Mouse (Mus musculus) CH12.LX (cell line): ENCODE data around the gene Plpp3. TPM values are rescaled to one million over a fixed set of nuclear protein-coding genes. Genes with fewer than 3 reads are reported as not detected.

Experiments used
- DNase-seq: peaks from one replicate; pipeline ENCODE4 v3.0.0-alpha.2; 2013; ENCODE audit errors: extremely low read depth
- H3K27ac ChIP-seq: 2 replicates; pipeline ENCODE4 v1.5.1; 2012; ENCODE audit warnings: low read depth, mild to moderate bottlenecking, control low read depth, moderate library complexity; ENCODE audit not compliant: insufficient read depth
- H3K27me3 ChIP-seq: replicated peaks from 2 replicates; pipeline ENCODE3; 2012; ENCODE audit warnings: inconsistent platforms
- H3K36me3 ChIP-seq, 2 experiments: replicated peaks in 1 of 2; 2 replicates each; pipeline versions ENCODE3 to v1.6.1; 2012; ENCODE audit warnings: inconsistent platforms in 1 of 2, low read length in 1 of 2, mild to moderate bottlenecking in 1 of 2, mixed read lengths in 1 of 2, moderate library complexity in 1 of 2; ENCODE audit not compliant: control insufficient read depth in 1 of 2, insufficient read depth in 1 of 2
- H3K4me1 ChIP-seq, 2 experiments: 2 replicates each; pipeline ENCODE4 v1.6.1; 2012; ENCODE audit warnings: inconsistent platforms in 1 of 2, moderate library complexity in 1 of 2; ENCODE audit not compliant: insufficient read depth in 2 of 2, control insufficient read depth in 1 of 2
- H3K4me2 ChIP-seq: 2 replicates; pipeline ENCODE4 v1.6.1; 2012; ENCODE audit warnings: low read depth, mild to moderate bottlenecking, control low read depth; ENCODE audit not compliant: poor library complexity, insufficient read depth, severe bottlenecking
- H3K4me3 ChIP-seq, 3 experiments: fragments of 150-350 bp in 1 of 3; sonication (generic) in 1 of 3; replicated peaks in 1 of 3; 2 replicates each; pipeline versions ENCODE3 to v1.5.1; 2011 to 2012; ENCODE audit warnings: low read depth in 2 of 3, low read length in 2 of 3, mild to moderate bottlenecking in 2 of 3, moderate library complexity in 2 of 3, control low read depth in 1 of 3, improper control_type of control experiment in 1 of 3, inconsistent platforms in 1 of 3, mixed read lengths in 1 of 3; ENCODE audit not compliant: poor library complexity in 1 of 3
- H3K79me2 ChIP-seq: replicated peaks from 2 replicates; pipeline ENCODE4 v1.6.1; 2012; ENCODE audit warnings: mild to moderate bottlenecking, moderate library complexity; ENCODE audit not compliant: control insufficient read depth, poor library complexity, insufficient read depth, severe bottlenecking; ENCODE audit errors: extremely low read depth
- H3K9ac ChIP-seq: 2 replicates; pipeline ENCODE4 v1.6.1; 2012; ENCODE audit warnings: low read depth, mild to moderate bottlenecking, control low read depth, moderate library complexity; ENCODE audit not compliant: insufficient read depth
- H3K9me3 ChIP-seq: replicated peaks from 2 replicates; pipeline ENCODE3; 2012; ENCODE audit warnings: low read length, inconsistent platforms, mixed read lengths
- BHLHE40 ChIP-seq: IDR thresholded peaks from 2 replicates; pipeline ENCODE4 v1.6.1; 2011; ENCODE audit warnings: mild to moderate bottlenecking, low read depth, low read length, improper control_type of control experiment
- CHD1 ChIP-seq: IDR thresholded peaks from 2 replicates; pipeline ENCODE4 v1.6.1; 2012; ENCODE audit warnings: low read depth, low read length, improper control_type of control experiment, inconsistent platforms
- CTCF ChIP-seq, 2 experiments: IDR thresholded peaks in 1 of 2; conservative IDR thresholded peaks in 1 of 2; 2 replicates each; pipeline ENCODE4 v1.5.1; 2011 to 2012; ENCODE audit warnings: low read depth in 2 of 2, low read length in 2 of 2, improper control_type of control experiment in 1 of 2, inconsistent platforms in 1 of 2, mild to moderate bottlenecking in 1 of 2, moderate library complexity in 1 of 2
- E2F4 ChIP-seq: IDR thresholded peaks from 2 replicates; pipeline ENCODE4 v1.6.1; 2011; ENCODE audit warnings: low read depth, low read length, improper control_type of control experiment; ENCODE audit not compliant: insufficient replicate concordance
- ELF1 ChIP-seq: IDR thresholded peaks from 2 replicates; pipeline ENCODE4 v1.6.1; 2014; ENCODE audit warnings: low read depth, mild to moderate bottlenecking, inconsistent platforms, low read length, improper control_type of control experiment
- EP300 ChIP-seq: IDR thresholded peaks from 2 replicates; pipeline ENCODE4 v1.6.1; 2011; ENCODE audit warnings: low read length, improper control_type of control experiment
- ETS1 ChIP-seq: conservative IDR thresholded peaks from 2 replicates; pipeline ENCODE4 v1.6.1; 2012; ENCODE audit warnings: low read depth, mild to moderate bottlenecking, inconsistent platforms, low read length, improper control_type of control experiment, moderate library complexity
- HCFC1 ChIP-seq: IDR thresholded peaks from 2 replicates; pipeline ENCODE4 v1.6.1; 2012; ENCODE audit warnings: low read depth, mild to moderate bottlenecking, inconsistent platforms, low read length, improper control_type of control experiment
- MAFK ChIP-seq: IDR thresholded peaks from 2 replicates; pipeline ENCODE4 v1.6.1; 2011; ENCODE audit warnings: low read length, improper control_type of control experiment; ENCODE audit not compliant: insufficient replicate concordance
- MAX ChIP-seq: IDR thresholded peaks from 2 replicates; pipeline ENCODE4 v1.6.1; 2011; ENCODE audit warnings: low read length, improper control_type of control experiment
- MEF2A ChIP-seq: IDR thresholded peaks from 2 replicates; pipeline ENCODE4 v1.6.1; 2014; ENCODE audit warnings: low read depth, mild to moderate bottlenecking, inconsistent platforms, low read length, improper control_type of control experiment, borderline replicate concordance
- MXI1 ChIP-seq: IDR thresholded peaks from 2 replicates; pipeline ENCODE4 v1.6.1; 2011; ENCODE audit warnings: mild to moderate bottlenecking, low read depth, low read length, improper control_type of control experiment
- MYC ChIP-seq: IDR thresholded peaks from 2 replicates; pipeline ENCODE4 v1.6.1; 2011; ENCODE audit warnings: low read depth, mild to moderate bottlenecking, improper control_type of control experiment, low read length
- NRF1 ChIP-seq: IDR thresholded peaks from 2 replicates; pipeline ENCODE4 v1.6.1; 2014; ENCODE audit warnings: low read depth, mild to moderate bottlenecking, inconsistent platforms, low read length, improper control_type of control experiment, moderate library complexity
- PAX5 ChIP-seq: IDR thresholded peaks from 2 replicates; pipeline ENCODE4 v1.6.1; 2012; ENCODE audit warnings: low read length, inconsistent platforms, mixed read lengths
- POLR2A ChIP-seq: IDR thresholded peaks from 2 replicates; pipeline ENCODE4 v1.6.1; 2011; ENCODE audit warnings: low read depth, mild to moderate bottlenecking, improper control_type of control experiment, low read length
- POLR2AphosphoS2 ChIP-seq: IDR thresholded peaks from 2 replicates; pipeline ENCODE4 v1.6.1; 2011; ENCODE audit warnings: low read depth, low read length, improper control_type of control experiment
- SMC3 ChIP-seq: IDR thresholded peaks from 2 replicates; pipeline ENCODE4 v1.6.1; 2011; ENCODE audit warnings: low read depth, low read length, improper control_type of control experiment
- TBP ChIP-seq: conservative IDR thresholded peaks from 2 replicates; pipeline ENCODE4 v1.6.1; 2011; ENCODE audit warnings: low read depth, low read length, improper control_type of control experiment
- UBTF ChIP-seq: IDR thresholded peaks from 2 replicates; pipeline ENCODE4 v1.6.1; 2012; ENCODE audit warnings: low read depth, mild to moderate bottlenecking, inconsistent platforms, low read length, improper control_type of control experiment, moderate library complexity
- USF1 ChIP-seq: IDR thresholded peaks from 2 replicates; pipeline ENCODE4 v1.6.1; 2014; ENCODE audit warnings: low read depth, mild to moderate bottlenecking, inconsistent platforms, low read length, improper control_type of control experiment
- USF2 ChIP-seq: conservative IDR thresholded peaks from 2 replicates; pipeline ENCODE4 v1.6.1; 2011; ENCODE audit warnings: low read depth, low read length, improper control_type of control experiment
- ZC3H11A ChIP-seq: IDR thresholded peaks from 2 replicates; pipeline ENCODE4 v1.6.1; 2012; ENCODE audit warnings: low read depth, mild to moderate bottlenecking, inconsistent platforms, low read length, improper control_type of control experiment
- ZNF384 ChIP-seq: IDR thresholded peaks from 2 replicates; pipeline ENCODE4 v1.6.1; 2012; ENCODE audit warnings: low read depth, low read length, improper control_type of control experiment, inconsistent platforms
- dilution Hi-C: fragments of 300-500 bp; cut with MboI; formaldehyde crosslinking; loops from 2 replicates; pipeline ENCODE4 v1.14.3; 2020; ENCODE audit warnings: low sequenced_read_pairs; ENCODE audit not compliant: extremely low pct_unique_long_range_greater_than_20kb, extremely low pct_ligation_motif_present
- in situ Hi-C: fragments of 300-500 bp; cut with MboI; formaldehyde crosslinking; loops from 3 replicates; pipeline ENCODE4 v1.14.3; 2019; ENCODE audit warnings: low sequenced_read_pairs, low pct_ligation_motif_present, low pct_unique_long_range_greater_than_20kb, mixed read lengths
- polyA plus RNA-seq: library from polyadenylated mRNA; unstranded; fragments of >175 nt; gene quantifications from 2 replicates; pipeline ENCODE4 v1.2.1, GENCODE M21; 2012; ENCODE audit warnings: low read depth; ENCODE audit not compliant: insufficient read length
- total RNA-seq, 2 experiments: library from RNA; depleted of rRNA; stranded (reverse); fragments of 300-350 nt in 1 of 2; fragments of >200 nt in 1 of 2; gene quantifications; 2 replicates each; pipeline ENCODE4 v1.2.3; 2012 to 2014

Gene Plpp3
- total and polyA plus RNA-seq, 3 experiments, result 0.34 to 1.6 (median 1.2) TPM

GRCm38 (mm10) chr4:105260893-105261769 is 104.0 kb downstream of the Plpp3 start:
- Histone ChIP-seq H3K4me2 (no peak overlapping the region), H3K36me3 (no peaks in the 10 kb centered on the region), H3K27ac (no peak overlapping the region), H3K4me1 (peaks cover 9 to 36% of the 10 kb centered on the region in 2 experiments), H3K4me3 (no peak overlapping the region), H3K79me2 (no peaks in the 10 kb centered on the region), H3K27me3 (peaks cover 4% of the 10 kb centered on the region), H3K9ac (no peak overlapping the region), H3K9me3 (no peaks in the 10 kb centered on the region)
- DNase-seq, result no peak
- TF ChIP-seq E2F4 (no peak), UBTF (no peak), MYC (no peak), POLR2A (no peak), SMC3 (no peak), USF2 (no peak), MEF2A (no peak), MAX (no peak), USF1 (no peak), TBP (no peak), BHLHE40 (no peak), ZNF384 (no peak), POLR2AphosphoS2 (no peak)
- dilution Hi-C loops, result no loop called here
- in situ Hi-C loops, result no loop called here

GRCm38 (mm10) chr4:105262358-105262757 is 105.2 kb downstream of the Plpp3 start:
- DNase-seq, result no peak
- H3K27ac ChIP-seq, result no peak overlapping the region
- H3K36me3 ChIP-seq, result no peaks in the 10 kb centered on the region
- in situ Hi-C loops, result no loop called here
- no peaks in the 10 kb centered on the region for H3K9me3 ChIP-seq
- H3K27me3 ChIP-seq, result peaks cover 4% of the 10 kb centered on the region
- H3K79me2 ChIP-seq, result no peaks in the 10 kb centered on the region
- no peak overlapping the region for H3K9ac ChIP-seq
- H3K4me3 ChIP-seq, result no peak overlapping the region
- peaks cover 9 to 30% of the 10 kb centered on the region in 2 experiments for H3K4me1 ChIP-seq
- H3K4me2 ChIP-seq, result no peak overlapping the region
- TF ChIP-seq ELF1, result no peak
- no peak for TF ChIP-seq NRF1
- TF ChIP-seq ETS1, result no peak
- no peak for TF ChIP-seq USF1
- TF ChIP-seq PAX5, result no peak
- TF ChIP-seq USF2, result no peak
- no peak for TF ChIP-seq BHLHE40
- no peak for TF ChIP-seq ZC3H11A
- no peak for TF ChIP-seq CTCF (conservative IDR thresholded peaks at IDR 0.05 in 1 of 2, IDR thresholded peaks at IDR 0.05 in 1 of 2; ENCODE audit: low read depth in 2 of 2, low read length in 2 of 2)
- TF ChIP-seq CHD1, result no peak
- no peak for TF ChIP-seq MXI1
- no peak for TF ChIP-seq HCFC1
- no peak for TF ChIP-seq MAFK
- TF ChIP-seq EP300, result no peak
- dilution Hi-C loops, result no loop called here
